Mouse (Mus musculus) 416B (cell line): Measurements from ENCODE around the gene Ruvbl2.

ENCODE experiments used
- DNase-seq: peaks from one replicate; pipeline ENCODE4 v3.0.0; 2011; ENCODE audit warnings: low read depth

The Ruvbl2 gene

GRCm38 (mm10) chr7:45426556-45426955 lies 11.3 kb downstream of the Ruvbl2 start:
- DNase-seq, result no peak

DNA sequence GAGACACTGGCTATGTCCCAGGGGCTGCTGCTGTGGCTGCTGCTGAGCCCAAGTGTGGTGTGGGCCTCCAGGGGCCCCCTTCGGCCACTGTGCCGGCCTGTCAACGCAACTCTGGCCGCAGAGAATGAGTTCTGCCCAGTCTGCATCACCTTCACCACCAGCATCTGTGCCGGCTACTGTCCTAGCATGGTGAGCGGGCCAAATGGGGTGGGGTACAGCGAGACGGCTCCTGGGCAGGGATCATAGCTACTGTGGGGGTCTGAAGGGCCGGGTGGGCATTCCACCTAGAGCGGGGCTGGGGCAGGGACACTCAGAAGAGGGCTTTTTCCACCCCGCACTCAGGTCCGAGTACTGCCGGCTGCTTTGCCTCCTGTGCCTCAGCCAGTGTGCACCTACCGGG lies 16.7 kb downstream of the Ruvbl2 start:
- no peak for DNase-seq

DNA sequence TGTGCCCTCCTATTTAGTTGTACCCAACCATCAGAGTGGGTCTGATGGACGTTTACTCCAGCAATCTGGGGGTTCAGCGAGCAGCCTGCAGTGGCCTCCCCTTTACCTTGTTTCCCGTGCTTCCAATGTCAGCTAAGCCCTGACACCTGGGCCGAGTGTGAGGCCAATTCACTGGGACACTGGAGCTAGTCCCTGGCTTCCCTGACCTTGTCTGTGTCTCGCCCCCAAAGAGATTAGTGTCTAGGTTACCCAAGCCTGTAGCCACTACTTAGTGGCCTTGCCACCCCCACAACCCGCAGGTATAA lies 17.3 kb downstream of the Ruvbl2 start, which contains the start of gene Lhb:
Lhb (plus strand) TSS at position 206 of the 305 bp plus-strand sequence.
- DNase-seq, result no peak

DNA sequence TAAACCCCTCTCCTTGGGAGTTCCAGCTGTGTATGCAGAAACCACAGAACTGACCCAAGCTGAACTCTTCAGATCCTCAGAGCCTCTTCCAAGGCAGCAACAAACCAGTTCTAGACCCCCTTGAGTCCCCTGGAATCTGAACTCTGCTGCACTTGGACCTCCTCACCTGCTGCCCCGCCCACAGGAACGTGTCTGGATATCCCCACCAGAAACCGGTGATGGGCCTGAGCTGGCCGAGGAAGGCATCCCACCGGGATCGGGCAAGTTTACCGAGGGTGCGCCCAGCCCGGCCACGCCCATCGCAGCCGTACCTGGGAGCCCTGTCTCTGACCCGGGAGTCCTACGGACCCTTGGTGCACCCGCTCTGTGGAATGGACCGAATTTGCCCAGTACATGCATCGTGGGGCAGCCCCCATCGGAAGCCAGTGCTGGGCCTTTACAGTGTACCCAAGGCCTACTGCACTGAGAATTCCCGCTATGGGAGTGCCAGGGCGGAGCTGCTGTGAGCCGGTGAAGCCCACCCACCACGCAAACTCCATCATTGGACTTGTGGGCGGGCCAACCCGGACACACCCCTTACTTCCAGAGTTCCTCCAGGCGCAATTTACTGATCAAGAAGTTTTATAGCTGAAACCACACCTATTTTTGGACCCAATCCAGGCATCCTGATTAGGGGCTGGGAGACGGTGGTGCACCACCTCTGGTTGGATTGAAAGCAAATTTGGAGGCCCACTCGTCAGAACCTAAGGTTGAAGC lies 17.9 kb downstream of the Ruvbl2 start:
- no peak for DNase-seq

GRCm38 (mm10) chr7:45417962-45418492 lies 19.9 kb downstream of the Ruvbl2 start:
- DNase-seq, result no peak

- no peak for DNase-seq
These were observed 22.3 kb downstream of the Ruvbl2 start for GRCm38 (mm10) chr7:45415636-45416035.

- DNase-seq, result no peak
These were observed 23.1 kb downstream of the Ruvbl2 start for GRCm38 (mm10) chr7:45414740-45415224.

GRCm38 (mm10) chr7:45413864-45414739 lies 23.8 kb downstream of the Ruvbl2 start:
- DNase-seq, result no peak

GRCm38 (mm10) chr7:45413113-45413863 lies 24.6 kb downstream of the Ruvbl2 start, which contains the start of gene Ntf5:
Gene Ntf5 (plus strand): TSS chr7:45413695.
- DNase-seq, result no peak

- no peak for DNase-seq
These were observed 25.5 kb downstream of the Ruvbl2 start for GRCm38 (mm10) chr7:45412421-45412820.

GRCm38 (mm10) chr7:45409497-45410163 lies 28.3 kb downstream of the Ruvbl2 start:
- no peak for DNase-seq

- DNase-seq, result no peak
These were observed 28.9 kb downstream of the Ruvbl2 start for GRCm38 (mm10) chr7:45408949-45409348.

DNA sequence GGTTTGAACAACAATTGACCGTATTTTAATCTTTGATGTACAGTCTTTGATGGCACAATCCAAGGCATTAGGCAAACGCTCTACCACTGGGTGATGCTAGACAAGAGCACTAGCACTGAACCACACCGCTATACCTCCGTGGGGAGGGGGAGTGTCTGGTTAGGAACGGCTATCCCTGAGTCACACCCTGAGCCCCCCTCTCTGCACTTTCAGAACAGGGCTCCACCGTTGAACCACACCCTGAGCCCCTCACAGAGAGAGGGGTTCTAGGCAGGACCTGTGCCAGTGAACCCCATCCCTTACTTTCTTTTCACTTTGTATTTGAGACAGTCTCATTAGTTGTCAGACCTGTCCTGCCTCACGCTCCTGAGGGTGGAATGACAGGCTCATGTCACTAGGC lies 29.5 kb downstream of the Ruvbl2 start:
- no peak for DNase-seq

DNA sequence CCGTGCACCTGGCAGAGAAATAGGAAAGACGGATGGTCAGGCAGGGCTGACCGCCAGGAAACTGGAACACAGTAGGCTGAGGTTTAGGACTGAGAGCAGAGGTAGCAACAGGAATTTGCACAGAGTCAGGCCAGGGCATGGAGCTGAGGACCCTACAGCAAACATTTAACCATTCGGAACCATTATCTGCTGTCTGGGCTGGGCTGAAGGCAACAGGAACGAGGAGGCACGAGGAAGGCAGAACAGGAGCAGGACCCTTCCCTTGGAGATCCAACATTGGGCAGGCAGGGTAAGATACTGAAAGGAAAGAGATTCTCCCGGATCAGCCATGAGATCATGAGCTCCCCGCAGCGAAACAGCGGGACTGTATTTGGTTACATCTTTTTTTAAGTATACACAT lies 30.1 kb downstream of the Ruvbl2 start:
- no peak for DNase-seq

DNA sequence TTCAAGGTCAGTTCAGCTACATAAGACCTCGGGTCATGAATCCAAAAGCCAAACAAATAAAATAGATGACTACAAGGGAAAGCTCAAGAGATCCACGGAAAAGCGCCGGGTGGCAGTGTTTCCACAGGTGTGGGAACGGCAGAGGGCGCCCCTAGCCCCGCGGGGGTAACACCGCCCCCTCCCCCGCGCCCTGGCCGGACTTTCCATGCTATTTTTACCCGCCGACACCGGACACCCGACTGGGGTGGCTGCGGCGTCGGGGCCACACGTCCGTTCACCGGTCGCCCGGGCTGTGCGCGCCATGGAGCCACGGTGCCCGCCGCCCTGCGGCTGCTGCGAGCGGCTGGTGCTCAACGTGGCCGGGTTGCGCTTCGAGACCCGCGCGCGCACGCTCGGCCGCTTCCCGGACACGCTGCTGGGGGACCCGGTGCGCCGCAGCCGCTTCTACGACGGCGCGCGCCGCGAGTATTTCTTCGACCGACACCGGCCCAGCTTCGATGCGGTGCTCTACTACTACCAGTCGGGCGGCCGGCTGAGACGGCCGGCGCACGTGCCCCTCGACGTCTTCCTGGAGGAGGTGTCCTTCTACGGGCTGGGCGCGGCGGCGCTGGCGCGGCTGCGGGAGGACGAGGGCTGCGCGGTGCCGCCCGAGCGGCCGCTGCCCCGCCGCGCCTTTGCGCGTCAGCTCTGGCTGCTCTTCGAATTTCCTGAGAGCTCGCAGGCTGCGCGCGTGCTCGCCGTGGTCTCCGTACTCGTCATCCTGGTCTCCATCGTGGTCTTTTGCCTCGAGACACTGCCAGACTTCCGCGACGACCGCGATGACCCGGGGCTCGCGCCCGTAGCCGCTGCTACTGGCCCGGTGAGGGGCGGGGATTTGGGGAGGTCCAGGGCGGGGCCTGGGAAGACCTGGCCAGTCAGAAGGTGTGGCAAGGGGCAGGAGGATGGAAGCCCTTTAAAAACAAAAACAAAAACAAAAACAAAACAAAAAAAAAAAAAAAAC lies 31.4 kb downstream of the Ruvbl2 start:
- DNase-seq, result no peak

DNA sequence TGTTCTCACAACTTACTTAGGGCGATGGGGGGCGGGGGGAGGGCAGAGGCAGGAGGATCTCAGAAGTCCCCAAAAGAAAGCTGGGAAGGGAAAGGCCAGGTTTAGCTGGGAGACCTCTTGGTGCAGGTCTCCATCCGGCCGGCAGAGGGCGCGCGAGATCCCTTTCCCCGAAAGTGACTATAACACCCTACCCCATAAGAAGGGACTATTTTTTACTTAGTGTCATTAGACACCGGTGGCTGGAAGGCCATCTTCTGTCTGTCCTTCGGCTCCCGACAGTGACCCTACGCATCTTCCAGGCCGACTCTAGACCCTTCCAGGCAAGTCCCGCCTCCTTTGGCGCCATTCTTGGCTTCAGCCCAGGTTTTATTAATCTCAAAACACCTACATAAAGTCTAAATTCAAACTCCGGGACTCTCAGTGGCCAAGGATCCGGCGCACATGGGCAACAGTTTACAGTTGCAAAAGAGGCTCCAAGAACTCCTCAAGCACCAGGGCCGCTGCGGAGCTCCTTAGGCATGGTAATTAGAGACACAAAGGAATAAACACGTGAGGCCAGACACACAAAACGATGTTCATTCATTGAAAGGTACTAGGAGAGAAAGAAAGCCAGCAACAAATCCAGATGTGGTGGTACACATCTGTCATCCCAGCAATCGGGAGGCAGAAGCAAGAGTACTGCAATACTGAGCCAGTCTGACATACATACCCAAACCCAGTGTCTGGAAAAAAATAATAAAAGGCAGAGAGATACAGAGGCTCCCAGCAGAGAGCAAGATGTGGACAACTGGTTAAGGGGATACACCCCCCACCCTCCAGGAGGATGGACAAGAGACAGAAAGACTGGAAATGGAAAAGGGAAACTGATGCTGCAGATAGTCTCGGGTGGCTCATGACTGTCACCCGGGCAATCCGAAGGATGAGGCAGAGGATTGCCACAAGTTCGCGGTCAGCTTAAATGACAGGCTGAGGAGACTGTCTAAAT lies 32.5 kb downstream of the Ruvbl2 start, which contains the start of gene Kcna7:
Kcna7 (plus strand) TSS at position 563 of the 985 bp plus-strand sequence.
- DNase-seq, result peak; percentile 76

DNA sequence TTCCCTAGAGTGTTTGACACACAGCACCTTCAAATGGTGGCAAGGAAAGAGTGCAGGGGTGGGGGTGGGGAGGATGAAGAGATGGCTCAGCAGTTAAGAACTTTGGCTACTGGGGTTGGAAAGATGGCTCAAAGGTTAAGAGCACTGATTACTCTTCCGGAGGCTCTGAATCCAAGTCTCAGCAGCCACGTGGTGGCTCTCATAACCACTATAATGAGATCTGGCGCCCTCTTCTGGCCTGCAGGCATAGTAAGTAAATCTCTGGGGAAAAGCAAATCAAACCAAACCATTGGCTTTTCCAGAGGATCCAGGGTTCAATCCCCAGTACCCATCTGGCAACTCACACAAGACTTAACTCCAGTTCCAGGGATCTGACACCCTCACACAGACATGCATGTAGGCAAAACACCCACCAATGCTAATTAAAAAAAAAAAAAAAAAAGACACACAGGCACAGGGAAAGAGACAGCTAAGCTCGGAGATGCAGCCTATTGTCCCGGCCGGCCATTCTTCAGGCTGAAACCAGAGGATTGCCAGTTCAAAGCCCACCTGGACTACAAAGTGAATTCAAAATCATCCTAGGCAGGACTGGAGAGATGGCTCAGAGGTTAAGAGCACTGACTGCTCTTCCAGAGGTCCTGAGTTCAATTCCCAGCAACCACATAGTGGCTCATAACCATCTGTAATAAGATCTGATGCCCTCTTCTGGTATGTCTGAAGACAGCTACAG lies 34.2 kb downstream of the Ruvbl2 start:
- DNase-seq, result peak; percentile 88

DNA sequence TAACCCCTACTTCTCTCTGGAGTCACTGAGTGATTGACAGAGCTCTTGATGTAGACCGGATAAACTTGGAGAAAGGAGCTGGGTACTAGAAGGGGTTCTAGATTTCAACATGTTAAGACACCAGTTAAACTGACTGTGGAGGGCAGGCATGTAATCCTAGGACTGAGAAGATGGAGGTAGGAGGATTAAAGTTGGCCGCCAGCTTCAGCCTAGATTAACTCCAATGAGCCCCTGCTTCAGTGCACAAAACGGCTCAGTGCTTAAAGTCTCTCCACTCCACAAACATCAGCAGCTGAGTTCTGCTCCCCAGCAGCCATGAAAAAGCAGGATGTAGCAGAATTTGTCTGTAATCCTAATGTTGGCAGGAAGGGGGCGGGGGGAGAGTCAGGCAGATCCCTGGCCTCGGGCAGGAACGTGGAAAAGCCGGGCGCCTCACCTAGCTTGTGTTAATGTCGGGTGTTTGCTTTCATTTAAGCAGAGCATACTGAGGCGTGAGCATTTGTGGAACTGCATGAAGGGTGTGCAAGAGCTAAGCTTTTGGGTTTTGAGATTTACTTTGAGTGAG lies 36.3 kb downstream of the Ruvbl2 start:
- no peak for DNase-seq
